Mouse (Mus musculus): Measurements from ENCODE around the gene Cd22. TPM values are rescaled to one million over a fixed set of nuclear protein-coding genes. Genes with fewer than 3 reads are reported as not detected.
A peak's percentile ranks its signal among the peaks of the same experiment; 100 is the strongest.

Cd22 gene
- total and polyA plus RNA-seq, 2 experiments from 2014 or later = not detected

- Histone ChIP-seq H3K9ac (no peak overlapping the region), H3K27ac (ENCODE audit: low read depth, low read length) (no peak overlapping the region), H3K4me2 (ENCODE audit: low read depth) (no peak overlapping the region), H3K36me3 (ENCODE audit: insufficient read depth) (no peaks in the 10 kb centered on the region), H3K4me3 (ENCODE audit: low read depth, low read length) (no peak overlapping the region), H3K27me3 (ENCODE audit: insufficient read depth, low read length) (no peaks in the 10 kb centered on the region; the same call in 1 of the 2 replicates), H3K4me1 (ENCODE audit: insufficient read depth) (no peaks in the 10 kb centered on the region; the same call in 1 of the 2 replicates), H3K9me3 (ENCODE audit: low read length) (no peaks in the 10 kb centered on the region)
- ATAC-seq (no peak), DNase-seq (no peak)
- WGBS = 80% methylated on average over 6 of the region's 6 CpGs
- TF ChIP-seq CTCF (IDR thresholded peaks at IDR 0.05; ENCODE audit: low read depth) = no peak
These were observed 29.6 kb upstream of the Cd22 start for GRCm38 (mm10) chr7:30909773-30910172.

GRCm38 (mm10) chr7:30908992-30909431 is 28.9 kb upstream of the Cd22 start:
- Histone ChIP-seq H3K4me1 (ENCODE audit: insufficient read depth) (no peaks in the 10 kb centered on the region; the same call in 1 of the 2 replicates), H3K4me3 (ENCODE audit: low read depth, low read length) (peak overlapping the region; percentile 26), H3K27ac (ENCODE audit: low read depth, low read length) (no peak overlapping the region), H3K9ac (no peak overlapping the region), H3K36me3 (ENCODE audit: insufficient read depth) (no peaks in the 10 kb centered on the region), H3K9me3 (ENCODE audit: low read length) (no peaks in the 10 kb centered on the region), H3K4me2 (ENCODE audit: low read depth) (peak overlapping the region; percentile 56), H3K27me3 (ENCODE audit: insufficient read depth, low read length) (no peaks in the 10 kb centered on the region; the same call in 1 of the 2 replicates)
- DNase-seq (no peak), ATAC-seq (no peak)
- 24% methylated on average over 17 of the region's 17 CpGs for WGBS
- TF ChIP-seq CTCF (IDR thresholded peaks at IDR 0.05; ENCODE audit: low read depth) = no peak

GRCm38 (mm10) chr7:30908277-30908991 is 28.3 kb upstream of the Cd22 start:
- Histone ChIP-seq H3K4me2 (ENCODE audit: low read depth) (peak overlapping the region; percentile 56), H3K4me1 (ENCODE audit: insufficient read depth) (no peaks in the 10 kb centered on the region; the same call in 1 of the 2 replicates), H3K36me3 (ENCODE audit: insufficient read depth) (no peaks in the 10 kb centered on the region), H3K9ac (peak overlapping the region; percentile 18; the same call in 1 of the 2 replicates), H3K27ac (ENCODE audit: low read depth, low read length) (no peak overlapping the region), H3K27me3 (ENCODE audit: insufficient read depth, low read length) (no peaks in the 10 kb centered on the region; the same call in 1 of the 2 replicates), H3K4me3 (ENCODE audit: low read depth, low read length) (peak overlapping the region; percentile 26), H3K9me3 (ENCODE audit: low read length) (no peaks in the 10 kb centered on the region)
- peak; percentile 27 for ATAC-seq
- DNase-seq = no peak
- WGBS = 2% methylated on average over 26 of the region's 26 CpGs
- no peak for TF ChIP-seq CTCF (IDR thresholded peaks at IDR 0.05; ENCODE audit: low read depth)

GRCm38 (mm10) chr7:30904042-30904441 is 23.9 kb upstream of the Cd22 start:
- Histone ChIP-seq H3K27me3 (ENCODE audit: insufficient read depth, low read length) (no peaks in the 10 kb centered on the region; the same call in 1 of the 2 replicates), H3K36me3 (ENCODE audit: insufficient read depth) (no peaks in the 10 kb centered on the region), H3K4me2 (ENCODE audit: low read depth) (no peak overlapping the region), H3K4me3 (ENCODE audit: low read depth, low read length) (no peak overlapping the region), H3K27ac (ENCODE audit: low read depth, low read length) (no peak overlapping the region), H3K4me1 (ENCODE audit: insufficient read depth) (no peaks in the 10 kb centered on the region; the same call in 1 of the 2 replicates), H3K9me3 (ENCODE audit: low read length) (no peaks in the 10 kb centered on the region), H3K9ac (no peak overlapping the region)
- peak; percentile 27 for DNase-seq
- ATAC-seq = no peak
- 58% methylated on average over 4 of the region's 4 CpGs for WGBS
- TF ChIP-seq CTCF (IDR thresholded peaks at IDR 0.05; ENCODE audit: low read depth) = peak; percentile 65

- no peak overlapping the region for H3K27ac ChIP-seq (ENCODE audit: low read depth, low read length)
- no peaks in the 10 kb centered on the region for H3K36me3 ChIP-seq (ENCODE audit: insufficient read depth)
- H3K4me2 ChIP-seq (ENCODE audit: low read depth) = no peak overlapping the region
- no peaks in the 10 kb centered on the region for H3K4me1 ChIP-seq (ENCODE audit: insufficient read depth)
- H3K27me3 ChIP-seq (ENCODE audit: insufficient read depth, low read length) = no peaks in the 10 kb centered on the region
- H3K9ac ChIP-seq = no peak overlapping the region
- no peak for TF ChIP-seq CTCF (IDR thresholded peaks at IDR 0.05; ENCODE audit: low read depth)
- DNase-seq (no peak), ATAC-seq (no peak)
- WGBS = 94% methylated on average over 3 of the region's 3 CpGs
- H3K4me3 ChIP-seq (ENCODE audit: low read depth, low read length) = no peak overlapping the region
- H3K9me3 ChIP-seq (ENCODE audit: low read length) = no peaks in the 10 kb centered on the region
These were observed 15.1 kb upstream of the Cd22 start for GRCm38 (mm10) chr7:30895217-30895616.

GRCm38 (mm10) chr7:30892515-30892914 is 12.4 kb upstream of the Cd22 start:
- no peaks in the 10 kb centered on the region for H3K4me1 ChIP-seq (ENCODE audit: insufficient read depth)
- DNase-seq = no peak

GRCm38 (mm10) chr7:30891746-30892145 is 11.6 kb upstream of the Cd22 start:
- Histone ChIP-seq H3K36me3 (ENCODE audit: insufficient read depth) (no peaks in the 10 kb centered on the region), H3K4me2 (ENCODE audit: low read depth) (no peak overlapping the region), H3K4me1 (ENCODE audit: insufficient read depth) (no peaks in the 10 kb centered on the region), H3K27ac (ENCODE audit: low read depth, low read length) (no peak overlapping the region), H3K27me3 (ENCODE audit: insufficient read depth, low read length) (no peaks in the 10 kb centered on the region), H3K4me3 (ENCODE audit: low read depth, low read length) (no peak overlapping the region), H3K9ac (no peak overlapping the region), H3K9me3 (ENCODE audit: low read length) (no peaks in the 10 kb centered on the region)
- DNase-seq (no peak), ATAC-seq (no peak)
- TF ChIP-seq CTCF (IDR thresholded peaks at IDR 0.05; ENCODE audit: low read depth) = no peak
- 87% methylated on average over 9 of the region's 9 CpGs for WGBS

More at GRCm38 (mm10) chr7:30892515-30892914, 12.4 kb upstream of the Cd22 start:
- Histone ChIP-seq H3K27ac (ENCODE audit: low read depth, low read length) (no peak overlapping the region), H3K9ac (no peak overlapping the region), H3K27me3 (ENCODE audit: insufficient read depth, low read length) (no peaks in the 10 kb centered on the region), H3K4me2 (ENCODE audit: low read depth) (no peak overlapping the region), H3K9me3 (ENCODE audit: low read length) (no peaks in the 10 kb centered on the region), H3K4me3 (ENCODE audit: low read depth, low read length) (no peak overlapping the region), H3K36me3 (ENCODE audit: insufficient read depth) (no peaks in the 10 kb centered on the region)
- no peak for TF ChIP-seq CTCF (IDR thresholded peaks at IDR 0.05; ENCODE audit: low read depth)
- no peak for ATAC-seq
- WGBS = 73% methylated on average over 3 of the region's 3 CpGs
